Mouse (Mus musculus): ENCODE data around the gene Klhl25.

GRCm38 (mm10) chr7:75800530-75800929, 47.6 kb upstream of the Klhl25 start:
- TF ChIP-seq CTCF (IDR thresholded peaks at IDR 0.05; ENCODE audit: low read depth), result no peak
- TF ChIP-seq EP300 (IDR thresholded peaks at IDR 0.05; ENCODE audit: low read depth), result no peak
